Mouse (Mus musculus) small intestine, adult 2 months (tissue): ENCODE measurements at regions not wholly inside any gene's neighbourhood (a gene's known extent, or its start where the extent isn't known, plus 50 kb on each side); places are given as distances from the start of the nearest gene placed in this dataset.

Source experiments
- CTCF ChIP-seq: fragments of 200-500 bp; IDR thresholded peaks from 2 replicates; pipeline ENCODE4 v1.5.1; 2012; ENCODE audit warnings: low read depth, mild to moderate bottlenecking, control low read depth, inconsistent platforms, low read length, moderate library complexity, mixed read lengths; ENCODE audit not compliant: insufficient replicate concordance, insufficient read length; ENCODE audit errors: extremely low read depth
- POLR2A ChIP-seq: fragments of 200-500 bp; IDR thresholded peaks from 2 replicates; pipeline ENCODE4 v1.6.1; 2012; ENCODE audit warnings: low read depth, mild to moderate bottlenecking, control low read depth, inconsistent platforms, low read length, moderate library complexity

DNA sequence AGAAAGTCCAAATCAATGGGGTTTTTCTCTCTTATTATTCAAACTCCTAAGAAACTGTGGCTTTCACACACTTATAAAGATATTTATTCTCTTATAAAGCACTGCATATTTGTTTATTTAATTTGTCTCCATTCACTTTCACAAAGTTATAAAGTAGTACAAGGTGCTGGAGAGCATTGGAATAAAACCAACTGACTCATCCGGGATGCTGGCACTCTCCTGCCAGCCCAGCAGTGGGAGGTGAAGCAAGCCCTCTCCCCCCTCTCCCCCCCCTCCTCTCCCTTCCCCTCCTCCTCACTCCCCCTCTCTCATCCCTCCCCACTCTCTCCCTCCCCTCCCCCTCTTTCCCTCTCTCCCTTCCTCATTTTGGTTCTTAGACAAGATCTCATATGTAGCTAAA, 457.6 kb downstream of the Zfp704 start:
- TF ChIP-seq CTCF (no peak), POLR2A (no peak)
